Mouse (Mus musculus): ENCODE measurements around the gene Nav2. TPM values are rescaled to one million over a fixed set of nuclear protein-coding genes. Genes with fewer than 3 reads are reported as not detected.

Nav2 gene
- 19.7 and 20.2 TPM in 2 replicates for polyA plus RNA-seq (2014; fragmentation: Nextera tagmentation; extraction: Ambion mirVana)

GRCm38 (mm10) chr7:48908521-48909341, at the start of gene Nav2:
Gene Nav2, plus strand, starts transcription at chr7:48908716.
- no peak for TF ChIP-seq CTCF (IDR thresholded peaks at IDR 0.05; ENCODE audit: low read depth)
- Histone ChIP-seq H3K36me3 (ENCODE audit: insufficient read depth) (no peaks in the 10 kb centered on the region), H3K9ac (no peak within 1 kb of the TSS), H3K4me1 (ENCODE audit: insufficient read depth) (0 out of 2 replicates have a peak, but pooled peaks cover 4% of the 10 kb centered on the region), H3K9me3 (ENCODE audit: low read depth, low read length) (no peaks in the 10 kb centered on the region), H3K4me2 (no peak within 1 kb of the TSS), H3K27ac (ENCODE audit: low read depth) (peak within 1 kb of the TSS; percentile 42; the same call in 1 of the 2 replicates), H3K27me3 (ENCODE audit: insufficient read depth, low read length) (no peaks in the 10 kb centered on the region), H3K4me3 (ENCODE audit: low read depth, low read length) (no peak within 1 kb of the TSS)
- DNase-seq: no peak
- 42% methylated on average over 8 of the region's 8 CpGs for WGBS
- ATAC-seq (ENCODE audit: insufficient read depth): no peak

- no peak overlapping the region for H3K4me2 ChIP-seq
- no peaks in the 10 kb centered on the region for H3K27me3 ChIP-seq (ENCODE audit: insufficient read depth, low read length)
- DNase-seq: no peak
- no peak for TF ChIP-seq CTCF (IDR thresholded peaks at IDR 0.05; ENCODE audit: low read depth)
- ATAC-seq (ENCODE audit: insufficient read depth): no peak
- peaks cover 5% of the 10 kb centered on the region; the same call in 1 of the 2 replicates for H3K36me3 ChIP-seq (ENCODE audit: insufficient read depth)
- no peak overlapping the region for H3K4me3 ChIP-seq (ENCODE audit: low read depth, low read length)
- no peaks in the 10 kb centered on the region for H3K9me3 ChIP-seq (ENCODE audit: low read depth, low read length)
- H3K4me1 ChIP-seq (ENCODE audit: insufficient read depth): no peaks in the 10 kb centered on the region
- 64% methylated on average over 4 of the region's 4 CpGs for WGBS
- H3K9ac ChIP-seq: no peak overlapping the region
- no peak overlapping the region for H3K27ac ChIP-seq (ENCODE audit: low read depth)
Observed at GRCm38 (mm10) chr7:48859362-48859761, 49.2 kb upstream of the Nav2 start.

GRCm38 (mm10) chr7:48860948-48861347, 47.6 kb upstream of the Nav2 start:
- H3K9me3 ChIP-seq (ENCODE audit: low read depth, low read length): no peaks in the 10 kb centered on the region
- no peak overlapping the region for H3K4me3 ChIP-seq (ENCODE audit: low read depth, low read length)
- no peaks in the 10 kb centered on the region for H3K27me3 ChIP-seq (ENCODE audit: insufficient read depth, low read length)
- no peak overlapping the region for H3K9ac ChIP-seq
- no peak for ATAC-seq (ENCODE audit: insufficient read depth)
- 41% methylated on average over 1 of the region's 1 CpGs for WGBS
- peaks cover 18% of the 10 kb centered on the region for H3K36me3 ChIP-seq (ENCODE audit: insufficient read depth)
- TF ChIP-seq CTCF (IDR thresholded peaks at IDR 0.05; ENCODE audit: low read depth): no peak
- H3K4me1 ChIP-seq (ENCODE audit: insufficient read depth): no peaks in the 10 kb centered on the region
- no peak for DNase-seq
- H3K27ac ChIP-seq (ENCODE audit: low read depth): no peak overlapping the region
- H3K4me2 ChIP-seq: no peak overlapping the region

DNA sequence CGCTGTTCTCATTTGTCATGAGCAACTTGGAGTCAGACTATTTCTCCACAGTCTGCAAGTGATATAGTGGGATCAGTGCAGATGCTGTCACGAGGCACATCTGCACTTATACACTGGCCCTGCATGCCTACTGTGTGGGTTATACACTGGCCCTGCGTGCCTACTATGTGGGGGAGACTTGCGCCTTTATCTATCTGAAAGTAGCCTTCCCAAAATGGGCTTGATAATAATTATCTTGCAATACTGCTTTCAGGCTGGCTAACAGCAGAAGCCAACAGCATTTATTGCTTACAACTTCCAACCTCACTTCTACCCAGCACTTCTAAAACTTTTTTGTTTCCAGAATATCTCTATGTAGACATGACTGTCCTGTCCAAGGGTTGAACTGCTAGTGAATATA, 46.7 kb upstream of the Nav2 start:
- WGBS: 79% methylated on average over 4 of the region's 4 CpGs
- ATAC-seq (ENCODE audit: insufficient read depth): no peak
- TF ChIP-seq CTCF (IDR thresholded peaks at IDR 0.05; ENCODE audit: low read depth): no peak

GRCm38 (mm10) chr7:48864199-48864598, 44.3 kb upstream of the Nav2 start:
- no peaks in the 10 kb centered on the region for H3K9me3 ChIP-seq (ENCODE audit: low read depth, low read length)
- no peak overlapping the region for H3K27ac ChIP-seq (ENCODE audit: low read depth)
- no peak overlapping the region for H3K9ac ChIP-seq
- H3K4me3 ChIP-seq (ENCODE audit: low read depth, low read length): no peak overlapping the region
- H3K4me1 ChIP-seq (ENCODE audit: insufficient read depth): no peaks in the 10 kb centered on the region
- H3K4me2 ChIP-seq: no peak overlapping the region
- peaks cover 50% of the 10 kb centered on the region for H3K36me3 ChIP-seq (ENCODE audit: insufficient read depth)
- H3K27me3 ChIP-seq (ENCODE audit: insufficient read depth, low read length): no peaks in the 10 kb centered on the region
- DNase-seq (no peak), ATAC-seq (ENCODE audit: insufficient read depth) (peak; percentile 32; the same call in 1 of the 2 replicates)
- TF ChIP-seq CTCF (IDR thresholded peaks at IDR 0.05; ENCODE audit: low read depth): no peak

More for the DNA sequence above, 46.7 kb upstream of the Nav2 start:
- Histone ChIP-seq H3K36me3 (ENCODE audit: insufficient read depth) (peaks cover 26% of the 10 kb centered on the region), H3K9ac (no peak overlapping the region), H3K27ac (ENCODE audit: low read depth) (no peak overlapping the region), H3K4me2 (no peak overlapping the region), H3K4me1 (ENCODE audit: insufficient read depth) (no peaks in the 10 kb centered on the region), H3K4me3 (ENCODE audit: low read depth, low read length) (no peak overlapping the region), H3K9me3 (ENCODE audit: low read depth, low read length) (no peaks in the 10 kb centered on the region), H3K27me3 (ENCODE audit: insufficient read depth, low read length) (no peaks in the 10 kb centered on the region)
- DNase-seq: no peak

DNA sequence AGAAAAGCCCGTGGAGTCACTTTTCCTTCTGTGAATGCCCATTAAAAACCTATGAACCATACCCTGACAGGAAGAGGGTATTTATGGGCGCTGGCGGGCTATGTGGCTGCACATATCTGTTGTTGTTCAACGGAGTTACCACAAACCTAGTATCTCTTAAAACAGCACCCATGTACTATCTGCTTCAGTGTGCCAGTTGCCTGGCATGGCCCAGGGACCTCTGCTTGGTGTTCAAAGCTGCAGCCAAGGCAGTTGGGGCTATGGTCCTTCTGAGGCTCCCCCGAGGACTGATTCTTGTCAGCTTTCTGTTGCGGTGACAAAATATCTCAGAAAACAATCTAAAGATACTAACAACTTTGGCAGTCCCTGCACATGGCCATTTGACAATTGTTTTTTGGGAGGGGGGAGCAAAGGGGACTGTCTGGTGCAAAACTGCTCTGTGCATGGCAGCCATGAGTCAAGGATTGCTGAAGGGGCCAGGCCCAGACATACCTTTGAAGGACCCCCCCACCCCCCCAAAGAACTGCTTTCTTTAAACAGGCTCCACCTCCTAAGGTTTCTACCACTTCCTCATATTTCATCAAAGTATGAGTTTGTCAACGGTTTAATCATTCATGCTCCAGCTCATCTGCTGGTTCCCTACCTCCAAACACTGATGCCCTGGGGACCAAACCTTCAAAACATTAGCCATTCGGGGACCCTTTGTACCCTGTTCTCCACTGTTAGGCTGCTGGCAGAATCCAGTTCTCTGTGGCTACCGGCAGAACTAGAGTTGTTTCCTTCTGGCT, 43.7 kb upstream of the Nav2 start:
- Histone ChIP-seq H3K9me3 (ENCODE audit: low read depth, low read length) (no peaks in the 10 kb centered on the region), H3K9ac (no peak overlapping the region), H3K27me3 (ENCODE audit: insufficient read depth, low read length) (no peaks in the 10 kb centered on the region), H3K4me1 (ENCODE audit: insufficient read depth) (no peaks in the 10 kb centered on the region), H3K4me3 (ENCODE audit: low read depth, low read length) (no peak overlapping the region), H3K36me3 (ENCODE audit: insufficient read depth) (peaks cover 57% of the 10 kb centered on the region), H3K27ac (ENCODE audit: low read depth) (no peak overlapping the region), H3K4me2 (no peak overlapping the region)
- no peak for ATAC-seq (ENCODE audit: insufficient read depth)
- DNase-seq: no peak
- whole genome bisulfite sequencing: 88% methylated on average over 9 of the region's 9 CpGs
- no peak for TF ChIP-seq CTCF (IDR thresholded peaks at IDR 0.05; ENCODE audit: low read depth)

GRCm38 (mm10) chr7:48867576-48867975, 40.9 kb upstream of the Nav2 start:
- TF ChIP-seq CTCF (IDR thresholded peaks at IDR 0.05; ENCODE audit: low read depth): no peak
- Histone ChIP-seq H3K27ac (ENCODE audit: low read depth) (no peak overlapping the region), H3K4me1 (ENCODE audit: insufficient read depth) (no peaks in the 10 kb centered on the region), H3K27me3 (ENCODE audit: insufficient read depth, low read length) (no peaks in the 10 kb centered on the region), H3K9me3 (ENCODE audit: low read depth, low read length) (no peaks in the 10 kb centered on the region), H3K4me3 (ENCODE audit: low read depth, low read length) (no peak overlapping the region), H3K4me2 (no peak overlapping the region), H3K36me3 (ENCODE audit: insufficient read depth) (peaks cover 84% of the 10 kb centered on the region), H3K9ac (no peak overlapping the region)
- DNase-seq: no peak
- no peak for ATAC-seq (ENCODE audit: insufficient read depth)
- 92% methylated on average over 18 of the region's 18 CpGs for WGBS
